Mouse (Mus musculus): ENCODE data around the gene Platr17.

Platr17 gene

GRCm38 (mm10) chr17:33902491-33902890 lies 2.4 kb upstream of the Platr17 start:
- peak; percentile 74 for DNase-seq (ENCODE audit: low read depth)

GRCm38 (mm10) chr17:33903911-33904651 lies 854 bp upstream of the Platr17 start:
- peak; percentile 55 for DNase-seq (ENCODE audit: low read depth)

GRCm38 (mm10) chr17:33908331-33909076 lies 3.6 kb downstream of the Platr17 start:
- DNase-seq (ENCODE audit: low read depth): no peak

GRCm38 (mm10) chr17:33909077-33909868 lies 4.3 kb downstream of the Platr17 start, which contains the start of gene Daxx:
Gene Daxx, plus strand, starts transcription at chr17:33909414.
- DNase-seq (ENCODE audit: low read depth): peak; percentile 98

GRCm38 (mm10) chr17:33909869-33910250 lies 4.9 kb downstream of the Platr17 start:
- DNase-seq (ENCODE audit: low read depth): peak; percentile 85

GRCm38 (mm10) chr17:33910346-33911051 lies 5.6 kb downstream of the Platr17 start:
- DNase-seq (ENCODE audit: low read depth): peak; percentile 79

- no peak for DNase-seq (ENCODE audit: low read depth)
Observed at GRCm38 (mm10) chr17:33911052-33911812, 6.3 kb downstream of the Platr17 start.

GRCm38 (mm10) chr17:33911813-33912414 lies 7.0 kb downstream of the Platr17 start:
- no peak for DNase-seq (ENCODE audit: low read depth)

GRCm38 (mm10) chr17:33913264-33913663 lies 8.3 kb downstream of the Platr17 start:
- DNase-seq (ENCODE audit: low read depth): no peak

GRCm38 (mm10) chr17:33913905-33914304 lies 9.0 kb downstream of the Platr17 start:
- no peak for DNase-seq (ENCODE audit: low read depth)

GRCm38 (mm10) chr17:33914969-33915391 lies 10.0 kb downstream of the Platr17 start:
- peak; percentile 54 for DNase-seq (ENCODE audit: low read depth)

- DNase-seq (ENCODE audit: low read depth): peak; percentile 97
Observed at GRCm38 (mm10) chr17:33915671-33916250, 10.8 kb downstream of the Platr17 start, which contains the start of the genes Tapbp and Zbtb22. Gene Tapbp, plus strand, starts transcription at chr17:33915899. Gene Zbtb22, plus strand, starts transcription at chr17:33915904.

GRCm38 (mm10) chr17:33916294-33916693 lies 11.4 kb downstream of the Platr17 start:
- DNase-seq (ENCODE audit: low read depth): no peak

GRCm38 (mm10) chr17:33916847-33917655 lies 12.1 kb downstream of the Platr17 start:
- no peak for DNase-seq (ENCODE audit: low read depth)

GRCm38 (mm10) chr17:33917656-33918292 lies 12.8 kb downstream of the Platr17 start:
- no peak for DNase-seq (ENCODE audit: low read depth)

GRCm38 (mm10) chr17:33918293-33919203 lies 13.6 kb downstream of the Platr17 start:
- DNase-seq (ENCODE audit: low read depth): peak; percentile 80

Measured in induced T-regulatory cell, adult 2 months (primary cell).